Mouse (Mus musculus) G1E (cell line): Measurements from ENCODE around the gene Tmem179b. TPM values are rescaled to one million over a fixed set of nuclear protein-coding genes. Genes with fewer than 3 reads are reported as not detected.

Experiments
- ATAC-seq: 2 replicates; pipeline ENCODE4 v1.8.0; 2016; ENCODE audit warnings: mild to moderate bottlenecking; ENCODE audit not compliant: insufficient number of reproducible peaks, poor library complexity, low FRiP score, severe bottlenecking; ENCODE audit errors: extremely low read depth
- DNase-seq: peaks from one replicate; pipeline ENCODE4 v3.0.0; 2012; ENCODE audit warnings: low spot score
- H3K27me3 ChIP-seq: 2 replicates; pipeline ENCODE4 v1.6.1; 2012; ENCODE audit warnings: mild to moderate bottlenecking, low read length, inconsistent platforms; ENCODE audit not compliant: insufficient read depth
- H3K36me3 ChIP-seq: replicated peaks from 2 replicates; pipeline ENCODE3; 2012; ENCODE audit warnings: mild to moderate bottlenecking, inconsistent platforms
- H3K4me1 ChIP-seq: 2 replicates; pipeline ENCODE4 v1.6.1; 2012; ENCODE audit warnings: low read depth, low read length, inconsistent platforms, mixed read lengths; ENCODE audit not compliant: insufficient read depth
- H3K4me3 ChIP-seq: 2 replicates; pipeline ENCODE4 v1.5.1; 2012; ENCODE audit warnings: low read depth, mild to moderate bottlenecking, inconsistent platforms, low read length, moderate library complexity, mixed read lengths
- H3K9me3 ChIP-seq: replicated peaks from 2 replicates; pipeline ENCODE4 v1.6.1; 2012; ENCODE audit warnings: inconsistent platforms
- CTCF ChIP-seq: IDR thresholded peaks from 2 replicates; pipeline ENCODE4 v1.5.1; 2012; ENCODE audit warnings: low read depth, low read length, inconsistent platforms, mixed read lengths
- GATA1 ChIP-seq: IDR thresholded peaks from 2 replicates; pipeline ENCODE4 v1.6.1; 2012; ENCODE audit warnings: borderline replicate concordance, low read length, inconsistent platforms, mixed read lengths
- GATA2 ChIP-seq: IDR thresholded peaks from 2 replicates; pipeline ENCODE4 v1.6.1; 2012; ENCODE audit warnings: low read depth, low read length, inconsistent platforms, borderline replicate concordance
- POLR2AphosphoS5 ChIP-seq: IDR thresholded peaks from 2 replicates; pipeline ENCODE4 v1.6.1; 2012; ENCODE audit warnings: low read depth, low read length, inconsistent platforms; ENCODE audit not compliant: insufficient replicate concordance
- TAL1 ChIP-seq: conservative IDR thresholded peaks from 2 replicates; pipeline ENCODE4 v1.6.1; 2012; ENCODE audit warnings: low read depth, low read length, inconsistent platforms, mixed read lengths
- polyA plus RNA-seq: library from polyadenylated mRNA; stranded (reverse); fragments of >175 nt; gene quantifications from 2 replicates; pipeline ENCODE4 v1.2.3, GENCODE M21; 2012
- total RNA-seq, 2 experiments: library from RNA; stranded (forward) in 1 of 2; stranded (reverse) in 1 of 2; fragments of 200-1000 nt in 1 of 2; fragments of >200 nt in 1 of 2; fragmentation: Nextera tagmentation in 1 of 2; gene quantifications; 2 replicates each; pipeline ENCODE4 v1.2.3; 2014 to 2017

Tmem179b gene
- total and polyA plus RNA-seq, 3 experiments: 90.2 to 138 (median 96.6) TPM

DNA sequence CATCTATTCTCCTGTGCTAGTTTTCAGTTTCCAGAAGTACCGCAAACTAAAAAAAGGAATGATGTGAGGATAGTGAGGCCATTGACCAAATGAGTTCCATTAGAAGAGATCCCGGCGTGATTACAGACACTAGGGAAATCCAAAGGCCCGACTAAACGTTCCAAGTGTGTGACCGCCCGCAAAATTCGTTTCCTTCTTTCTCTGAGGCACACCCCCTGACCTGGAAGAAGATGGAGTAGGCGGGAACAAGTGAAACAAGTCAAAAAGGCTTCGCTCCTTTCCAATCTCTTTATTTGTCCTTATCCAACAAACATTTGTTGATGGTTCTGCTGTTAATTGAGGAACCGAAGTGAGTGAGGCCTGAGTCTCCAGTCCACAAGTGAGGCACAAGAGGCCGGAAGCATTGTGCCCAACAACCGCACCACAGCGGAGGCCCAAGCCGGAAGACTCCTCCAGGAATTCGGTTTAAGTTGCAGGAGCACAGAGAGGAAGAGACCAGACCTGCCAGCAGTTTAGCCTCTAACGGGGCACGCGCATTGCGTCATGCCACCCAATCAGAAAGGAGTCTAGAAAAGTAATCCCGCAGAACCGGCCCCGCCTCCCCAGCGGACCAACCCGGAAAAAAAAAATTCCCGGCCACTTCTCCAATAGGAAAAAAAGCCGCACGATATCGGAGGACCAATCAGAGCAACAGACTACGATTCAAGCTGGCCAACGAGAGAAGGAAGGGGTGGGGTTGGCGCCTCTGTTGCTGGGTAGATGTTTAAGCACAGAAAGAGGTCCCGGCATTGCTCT lies 44.7 kb upstream of the Tmem179b start, which contains the start of gene Ttc9c:
Ttc9c (minus strand) TSS at position 533 of the 795 bp plus-strand sequence.
- no peaks in the 10 kb centered on the region for H3K27me3 ChIP-seq
- no peaks in the 10 kb centered on the region for H3K9me3 ChIP-seq
- peaks cover 54% of the 10 kb centered on the region for H3K36me3 ChIP-seq
- ATAC-seq (peak; percentile 78), DNase-seq (peak; percentile 88)
- TF ChIP-seq GATA1: no peak
- no peak for TF ChIP-seq TAL1
- no peak for TF ChIP-seq POLR2AphosphoS5
- TF ChIP-seq CTCF: no peak
- no peak for TF ChIP-seq GATA2
- H3K4me3 ChIP-seq: peak within 1 kb of the TSS; percentile 84
- peaks cover 48% of the 10 kb centered on the region for H3K4me1 ChIP-seq

DNA sequence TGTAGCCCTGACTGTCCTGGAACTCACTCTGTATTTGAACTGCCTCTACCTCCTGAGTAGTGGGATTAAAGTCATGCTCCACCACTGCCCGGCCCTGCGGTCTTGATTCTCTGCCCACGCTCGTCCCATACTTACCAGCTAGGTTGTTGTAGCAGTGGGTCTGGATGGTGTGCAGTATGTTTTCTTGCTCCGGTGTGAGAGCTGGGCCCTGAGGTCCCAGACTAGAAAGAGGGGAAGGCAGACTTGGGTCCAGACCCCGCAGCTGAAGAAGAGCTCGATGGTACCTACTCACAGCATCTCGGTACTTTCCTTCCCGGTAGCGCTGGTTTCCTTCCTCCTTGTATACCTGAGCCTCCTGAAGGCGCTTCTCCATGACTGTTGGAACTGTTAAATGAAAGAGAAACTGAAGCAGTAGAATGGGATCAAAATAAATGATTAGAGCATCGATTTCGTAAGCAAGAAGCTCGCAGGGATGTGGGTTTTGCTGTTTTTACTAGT lies 44.1 kb upstream of the Tmem179b start:
- Histone ChIP-seq H3K27me3 (no peaks in the 10 kb centered on the region), H3K9me3 (no peaks in the 10 kb centered on the region), H3K4me3 (peak overlapping the region; percentile 84), H3K4me1 (peaks cover 43% of the 10 kb centered on the region), H3K36me3 (peaks cover 53% of the 10 kb centered on the region)
- DNase-seq (no peak), ATAC-seq (no peak)
- no peak for TF ChIP-seq POLR2AphosphoS5
- TF ChIP-seq GATA1: no peak
- TF ChIP-seq TAL1: no peak
- TF ChIP-seq CTCF: no peak
- TF ChIP-seq GATA2: no peak

DNA sequence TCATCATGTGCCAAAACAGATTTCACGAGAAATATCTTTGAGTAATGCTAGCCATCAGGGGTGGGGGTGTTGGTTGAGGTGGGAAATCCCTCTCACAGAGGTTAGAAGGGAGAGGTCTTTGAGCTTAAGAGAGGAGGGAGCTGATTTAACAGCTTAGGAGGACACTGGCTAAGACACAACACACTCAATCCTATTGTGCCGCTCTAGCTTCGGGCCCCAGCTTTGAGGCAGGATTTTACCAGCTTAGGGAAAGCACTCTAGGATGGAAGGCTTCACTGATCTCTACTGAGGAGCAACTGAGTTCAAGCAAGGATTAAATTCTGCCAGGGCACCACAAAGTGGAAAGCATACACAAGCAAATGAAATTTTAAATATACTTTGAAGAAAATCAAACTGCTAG lies 42.7 kb upstream of the Tmem179b start:
- no peak for DNase-seq
- TF ChIP-seq POLR2AphosphoS5: no peak
- peaks cover 33% of the 10 kb centered on the region for H3K4me1 ChIP-seq
- H3K27me3 ChIP-seq: no peaks in the 10 kb centered on the region
- ATAC-seq: no peak
- H3K9me3 ChIP-seq: no peaks in the 10 kb centered on the region
- H3K4me3 ChIP-seq: peak overlapping the region; percentile 4; the same call in 1 of the 2 replicates
- H3K36me3 ChIP-seq: peaks cover 57% of the 10 kb centered on the region

DNA sequence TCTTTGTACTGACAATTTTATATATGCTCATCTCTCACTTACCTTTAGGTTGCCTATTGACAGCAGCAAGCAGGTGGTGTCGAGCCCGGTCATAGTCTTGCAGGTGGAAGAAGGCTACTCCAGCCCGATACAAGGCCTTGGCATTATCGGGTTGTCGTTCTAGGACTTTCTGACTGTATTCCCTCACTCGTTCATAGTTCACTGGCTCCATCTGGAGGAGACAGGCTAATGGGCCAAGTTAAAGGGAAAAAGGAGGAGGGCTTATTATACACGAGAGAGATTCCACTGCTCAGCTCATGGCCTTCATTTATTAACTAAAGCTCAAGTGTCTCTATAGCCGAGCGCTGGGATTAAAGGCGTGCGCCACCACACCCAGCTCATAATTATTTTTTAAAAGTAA lies 41.5 kb upstream of the Tmem179b start:
- ATAC-seq: no peak
- no peaks in the 10 kb centered on the region for H3K9me3 ChIP-seq
- DNase-seq: no peak
- H3K4me1 ChIP-seq: peaks cover 30% of the 10 kb centered on the region
- no peak overlapping the region for H3K4me3 ChIP-seq
- no peaks in the 10 kb centered on the region for H3K27me3 ChIP-seq
- TF ChIP-seq TAL1: no peak
- TF ChIP-seq CTCF: no peak
- no peak for TF ChIP-seq GATA2
- TF ChIP-seq POLR2AphosphoS5: no peak
- no peak for TF ChIP-seq GATA1
- H3K36me3 ChIP-seq: peaks cover 63% of the 10 kb centered on the region

DNA sequence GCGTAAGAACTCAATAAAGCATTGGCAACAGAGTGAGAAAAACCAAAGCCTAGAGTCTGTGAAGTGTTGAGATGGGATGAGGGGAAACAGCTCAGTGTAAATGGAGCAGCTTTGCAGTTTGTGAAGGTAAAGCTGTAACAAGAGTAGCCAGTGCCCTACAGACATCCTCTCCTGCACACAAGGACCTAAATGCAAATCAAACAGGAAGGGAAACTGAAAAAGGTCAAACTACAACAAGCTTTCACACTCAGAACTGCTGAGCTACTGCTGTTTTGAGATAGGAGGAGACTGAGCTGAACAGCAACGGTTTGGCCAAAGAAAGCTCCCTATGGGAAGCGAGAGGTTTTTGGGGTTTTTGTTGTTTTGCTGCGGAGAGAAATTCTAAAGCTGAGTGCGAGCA lies 32.5 kb upstream of the Tmem179b start:
- peaks cover 34% of the 10 kb centered on the region for H3K4me1 ChIP-seq
- H3K36me3 ChIP-seq: peaks cover 78% of the 10 kb centered on the region
- H3K4me3 ChIP-seq: no peak overlapping the region
- no peaks in the 10 kb centered on the region for H3K27me3 ChIP-seq
- DNase-seq: no peak
- H3K9me3 ChIP-seq: no peaks in the 10 kb centered on the region
- TF ChIP-seq GATA2: no peak
- no peak for TF ChIP-seq TAL1
- no peak for TF ChIP-seq POLR2AphosphoS5
- no peak for TF ChIP-seq GATA1
- no peak for TF ChIP-seq CTCF
- ATAC-seq: no peak

DNA sequence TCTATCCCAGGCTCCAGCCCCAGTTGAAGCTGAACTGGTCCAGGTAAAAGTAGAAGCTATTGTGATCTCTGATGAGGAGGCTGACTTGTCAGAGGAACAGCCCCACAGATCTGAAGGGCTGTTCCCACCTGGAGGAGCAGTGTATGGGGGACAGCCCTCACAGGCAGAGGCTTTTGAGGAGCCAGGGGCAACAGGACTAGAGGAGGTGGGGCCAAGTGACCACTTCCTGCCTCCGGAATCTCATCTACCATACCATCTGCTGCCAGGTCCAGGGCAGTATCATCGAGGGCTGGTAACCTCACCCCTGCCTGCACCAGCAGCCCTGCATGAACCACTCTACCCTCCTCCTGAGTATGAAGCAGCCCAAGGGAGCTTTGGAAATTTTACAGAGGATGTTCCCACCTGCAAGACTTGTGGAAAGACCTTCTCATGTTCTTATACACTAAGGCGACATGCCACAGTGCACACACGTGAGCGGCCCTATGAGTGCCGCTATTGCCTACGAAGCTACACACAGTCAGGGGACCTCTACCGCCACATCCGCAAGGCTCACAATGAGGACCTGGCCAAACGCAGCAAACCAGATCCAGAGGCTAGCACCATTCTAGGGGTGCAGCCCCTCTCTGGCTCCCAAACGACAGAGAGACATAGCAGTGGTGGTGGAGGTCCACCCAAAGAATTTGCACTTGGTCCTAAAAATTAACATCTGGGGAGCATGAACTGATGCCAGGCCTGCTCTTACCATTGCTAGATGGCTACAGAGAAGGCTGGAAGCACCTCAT lies 29.8 kb upstream of the Tmem179b start:
- no peaks in the 10 kb centered on the region for H3K9me3 ChIP-seq
- no peak for TF ChIP-seq POLR2AphosphoS5
- TF ChIP-seq GATA2: no peak
- no peaks in the 10 kb centered on the region for H3K27me3 ChIP-seq
- peaks cover 47% of the 10 kb centered on the region for H3K4me1 ChIP-seq
- H3K36me3 ChIP-seq: peaks cover 57% of the 10 kb centered on the region
- no peak for DNase-seq
- ATAC-seq: no peak
- peak overlapping the region; percentile 28; the same call in 1 of the 2 replicates for H3K4me3 ChIP-seq
